Mouse (Mus musculus) erythroblast, embryonic 14.5 days (primary cell): ENCODE measurements around the gene Galr3. TPM values are rescaled to one million over a fixed set of nuclear protein-coding genes. Genes with fewer than 3 reads are reported as not detected.
"Not testable (repeated sequence)": the region's sequence is repeated elsewhere in the genome, so short reads cannot be mapped to it uniquely, and the experiment has no call there.

Experiments used
- H3K27me3 ChIP-seq: 2 replicates; pipeline ENCODE4 v1.6.1; 2012; ENCODE audit warnings: inconsistent platforms; ENCODE audit not compliant: control insufficient read depth
- H3K36me3 ChIP-seq: 2 replicates; pipeline ENCODE4 v1.6.1; 2012; ENCODE audit warnings: mild to moderate bottlenecking, inconsistent platforms; ENCODE audit not compliant: control insufficient read depth
- H3K4me1 ChIP-seq: 2 replicates; pipeline ENCODE4 v1.6.1; 2012; ENCODE audit warnings: inconsistent platforms; ENCODE audit not compliant: control insufficient read depth
- H3K4me3 ChIP-seq: replicated peaks from 2 replicates; pipeline ENCODE3; 2012; ENCODE audit warnings: moderate library complexity, mild to moderate bottlenecking, inconsistent platforms
- H3K9me3 ChIP-seq: 2 replicates; pipeline ENCODE4 v1.6.1; 2012; ENCODE audit warnings: low read length, inconsistent platforms, mixed read lengths; ENCODE audit not compliant: control insufficient read depth
- GATA1 ChIP-seq: IDR thresholded peaks from 2 replicates; pipeline ENCODE4 v1.6.1; 2012; ENCODE audit warnings: low read length, inconsistent platforms, mixed read lengths
- TAL1 ChIP-seq: IDR thresholded peaks from 3 replicates; pipeline ENCODE4 v1.6.1; 2012; ENCODE audit warnings: low read length, inconsistent platforms, mixed read lengths
- polyA plus RNA-seq: library from polyadenylated mRNA; stranded (reverse); fragments of >175 nt; gene quantifications from 2 replicates; pipeline ENCODE4 v1.2.3, GENCODE M21; 2012

The Galr3 gene
- polyA plus RNA-seq, 1 experiment = not detected

DNA sequence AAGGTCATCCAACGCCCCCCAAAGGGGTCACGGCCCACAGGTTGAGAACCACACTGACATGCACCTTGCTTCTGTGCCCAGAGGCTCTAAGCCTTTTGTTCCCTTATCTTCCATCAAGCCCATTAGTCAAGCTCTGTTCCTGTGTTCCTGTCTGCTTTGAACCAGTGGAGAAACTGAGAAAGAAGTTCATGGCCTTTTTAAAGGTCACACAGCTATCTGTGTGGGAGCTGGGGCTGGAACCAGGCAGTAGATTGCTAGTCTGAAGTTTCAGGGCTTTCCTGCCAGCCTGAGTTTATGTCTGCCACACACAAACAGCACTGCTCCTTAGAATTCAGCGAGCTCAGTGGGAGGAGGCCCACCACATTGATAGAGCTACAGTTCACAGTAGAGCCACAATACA is 38.6 kb upstream of the Galr3 start:
- H3K4me3 ChIP-seq = no peak overlapping the region
- no peaks in the 10 kb centered on the region; the same call in 1 of the 2 replicates for H3K4me1 ChIP-seq
- TF ChIP-seq TAL1 (no peak), GATA1 (no peak)
- no peaks in the 10 kb centered on the region for H3K9me3 ChIP-seq
- H3K36me3 ChIP-seq = peaks cover 79% of the 10 kb centered on the region
- H3K27me3 ChIP-seq = no peaks in the 10 kb centered on the region

DNA sequence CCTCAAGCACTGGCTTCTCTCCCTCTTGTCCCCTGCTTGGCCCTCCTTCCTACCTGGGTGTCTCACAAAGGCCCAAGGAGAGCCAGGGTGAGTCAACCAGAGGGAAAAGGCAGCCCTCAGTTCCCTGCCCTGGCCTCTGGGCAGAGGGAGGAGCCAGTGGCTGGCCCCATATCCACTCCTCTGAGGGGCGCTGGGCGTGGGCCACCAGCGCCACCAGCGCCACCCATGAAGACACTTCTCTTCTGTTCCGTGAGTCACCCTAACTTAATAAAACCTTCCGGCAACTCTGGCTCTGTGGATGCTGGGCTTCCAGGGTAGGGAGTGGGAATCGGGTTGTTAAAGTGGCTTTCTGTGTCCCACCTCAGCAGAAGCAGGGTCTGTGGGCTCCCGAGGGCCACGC is 36.1 kb upstream of the Galr3 start:
- no peaks in the 10 kb centered on the region; the same call in 1 of the 2 replicates for H3K4me1 ChIP-seq
- H3K9me3 ChIP-seq = no peaks in the 10 kb centered on the region
- TF ChIP-seq GATA1 = no peak
- no peaks in the 10 kb centered on the region for H3K27me3 ChIP-seq
- H3K4me3 ChIP-seq = no peak overlapping the region
- H3K36me3 ChIP-seq = peaks cover 56% of the 10 kb centered on the region

DNA sequence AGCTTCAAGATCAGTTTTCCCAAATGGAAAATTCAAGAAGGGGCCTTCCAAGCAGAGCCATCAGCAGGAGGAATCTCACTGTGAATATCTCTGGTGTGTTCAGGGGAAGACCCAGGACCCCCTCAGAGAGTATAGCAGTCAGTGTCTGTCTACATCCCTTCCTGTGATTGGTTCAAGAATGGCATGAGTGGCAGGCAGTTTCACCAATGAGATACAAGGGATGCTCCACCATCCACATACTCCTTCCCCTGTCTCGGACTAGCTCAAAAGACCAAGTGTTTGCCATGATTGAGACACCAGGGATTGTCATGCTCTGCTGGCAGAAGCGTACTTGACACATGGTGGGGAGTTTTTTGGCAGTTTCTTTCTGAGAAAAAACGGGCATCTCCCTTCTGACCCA is 35.0 kb upstream of the Galr3 start:
- Histone ChIP-seq H3K27me3 (no peaks in the 10 kb centered on the region), H3K4me3 (no peak overlapping the region), H3K36me3 (peaks cover 48% of the 10 kb centered on the region), H3K4me1 (no peaks in the 10 kb centered on the region; the same call in 1 of the 2 replicates), H3K9me3 (no peaks in the 10 kb centered on the region)
- TF ChIP-seq TAL1 = no peak
- TF ChIP-seq GATA1 = no peak

DNA sequence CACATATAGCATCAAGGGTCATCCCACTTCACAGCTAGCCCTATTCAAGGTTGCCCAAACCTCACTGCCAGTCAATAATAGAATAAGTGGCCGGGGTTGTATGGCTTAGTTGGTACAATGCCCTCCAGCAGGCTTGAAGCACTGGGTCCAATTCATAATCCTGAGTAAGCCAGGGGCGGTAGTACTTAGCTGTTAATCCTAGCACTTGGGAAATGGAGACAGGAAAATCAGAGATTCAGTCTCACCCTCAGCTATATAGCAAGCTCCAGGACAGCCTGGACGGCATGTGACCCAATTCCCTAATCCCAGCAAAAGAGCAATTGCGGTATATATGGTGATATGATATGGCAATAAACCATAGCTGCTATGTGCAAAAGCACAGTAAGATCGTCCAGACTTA is 34.6 kb upstream of the Galr3 start:
- no peaks in the 10 kb centered on the region for H3K9me3 ChIP-seq
- no peak overlapping the region for H3K4me3 ChIP-seq
- no peak for TF ChIP-seq GATA1
- no peak for TF ChIP-seq TAL1
- H3K4me1 ChIP-seq = no peaks in the 10 kb centered on the region
- H3K27me3 ChIP-seq = no peaks in the 10 kb centered on the region
- peaks cover 44% of the 10 kb centered on the region for H3K36me3 ChIP-seq

DNA sequence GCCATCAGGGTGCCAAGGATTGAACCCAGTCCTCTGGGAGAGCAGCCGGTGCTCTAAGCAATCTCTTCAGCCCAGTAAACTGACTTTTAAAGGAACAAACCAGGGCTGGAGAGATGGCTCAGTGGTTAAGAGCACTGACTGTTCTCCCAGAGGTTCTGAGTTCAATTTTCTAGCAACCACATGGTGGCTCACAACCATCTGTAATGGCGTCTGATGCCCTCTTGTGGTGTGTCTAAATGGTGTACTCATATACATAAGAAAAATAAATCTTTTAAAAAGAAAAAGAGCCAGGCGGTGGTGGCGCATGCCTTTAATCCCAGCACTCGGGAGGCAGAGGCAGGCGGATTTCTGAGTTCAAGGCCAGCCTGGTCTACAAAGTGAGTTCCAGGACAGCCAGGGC is 33.8 kb upstream of the Galr3 start:
- H3K27me3 ChIP-seq, H3K4me3 ChIP-seq, H3K4me1 ChIP-seq, H3K9me3 ChIP-seq: not testable (repeated sequence)
- peaks cover 37% of the 10 kb centered on the region for H3K36me3 ChIP-seq

DNA sequence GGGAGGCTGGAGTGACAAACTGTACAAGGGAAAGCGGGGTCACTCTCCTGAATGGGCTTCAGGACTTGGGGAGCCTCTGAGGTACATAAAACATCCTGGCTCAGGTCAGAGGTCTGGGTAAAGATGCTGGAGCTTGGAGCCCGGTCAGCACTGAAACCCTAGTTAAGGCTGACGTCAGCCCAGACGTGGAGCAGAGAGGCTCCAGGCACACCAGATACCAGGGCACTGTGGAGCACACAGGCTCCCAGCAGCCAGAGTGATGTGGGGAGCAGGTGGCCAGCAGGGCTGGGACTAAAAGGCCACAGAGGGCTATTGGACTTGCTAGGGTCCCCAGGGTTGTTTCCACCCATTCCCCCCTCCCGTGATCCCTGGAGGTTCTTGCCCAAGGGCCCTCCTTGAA is 32.0 kb upstream of the Galr3 start:
- H3K9me3 ChIP-seq = no peaks in the 10 kb centered on the region
- peaks cover 18% of the 10 kb centered on the region for H3K36me3 ChIP-seq
- no peaks in the 10 kb centered on the region for H3K27me3 ChIP-seq
- H3K4me1 ChIP-seq = no peaks in the 10 kb centered on the region
- TF ChIP-seq TAL1 = no peak
- TF ChIP-seq GATA1 = no peak
- no peak overlapping the region for H3K4me3 ChIP-seq

DNA sequence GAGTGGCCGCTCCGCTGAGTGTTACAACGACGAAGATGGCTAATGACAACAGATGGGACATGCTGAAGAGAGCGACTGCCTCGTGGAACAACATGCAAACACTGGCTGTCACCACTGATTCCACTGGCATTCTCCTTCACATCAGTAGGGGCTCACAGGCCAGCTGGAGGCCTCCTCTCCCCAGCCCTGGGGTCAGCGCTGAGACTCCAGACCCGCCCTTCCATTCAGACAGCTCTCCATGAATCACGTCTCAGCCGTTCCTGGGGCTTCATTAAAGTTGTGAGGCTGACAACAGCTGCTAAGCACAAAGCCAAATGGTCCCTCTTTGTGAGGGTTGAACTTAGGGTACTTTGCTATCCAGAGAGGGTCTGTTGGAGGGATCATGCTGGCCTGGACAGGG is 30.1 kb upstream of the Galr3 start:
- no peak for TF ChIP-seq TAL1
- no peak overlapping the region for H3K4me3 ChIP-seq
- H3K4me1 ChIP-seq = no peaks in the 10 kb centered on the region
- peaks cover 3% of the 10 kb centered on the region; the same call in 1 of the 2 replicates for H3K36me3 ChIP-seq
- no peaks in the 10 kb centered on the region for H3K27me3 ChIP-seq
- no peaks in the 10 kb centered on the region for H3K9me3 ChIP-seq

DNA sequence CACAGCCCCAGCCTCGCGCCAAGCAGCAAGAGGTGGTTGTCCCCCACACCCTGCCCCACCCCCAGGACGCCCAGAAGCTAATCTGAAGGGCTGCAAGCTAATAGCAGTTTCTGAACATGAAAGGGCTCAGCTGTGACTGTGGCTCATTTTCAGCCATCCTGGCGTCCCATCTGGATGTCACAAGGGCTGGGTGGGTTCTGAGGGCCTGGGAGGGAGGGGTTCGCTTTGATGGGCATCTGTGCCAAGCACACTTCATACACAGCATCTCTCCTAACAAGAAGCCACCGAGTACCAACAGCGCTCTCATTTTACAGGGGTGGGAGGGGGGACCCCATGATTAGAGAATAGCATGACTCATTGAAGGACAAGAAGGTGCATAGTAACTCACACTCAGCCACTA is 28.3 kb upstream of the Galr3 start:
- TF ChIP-seq TAL1 (no peak), GATA1 (no peak)
- Histone ChIP-seq H3K4me3 (no peak overlapping the region), H3K4me1 (no peaks in the 10 kb centered on the region), H3K36me3 (no peaks in the 10 kb centered on the region), H3K9me3 (no peaks in the 10 kb centered on the region), H3K27me3 (no peaks in the 10 kb centered on the region)

DNA sequence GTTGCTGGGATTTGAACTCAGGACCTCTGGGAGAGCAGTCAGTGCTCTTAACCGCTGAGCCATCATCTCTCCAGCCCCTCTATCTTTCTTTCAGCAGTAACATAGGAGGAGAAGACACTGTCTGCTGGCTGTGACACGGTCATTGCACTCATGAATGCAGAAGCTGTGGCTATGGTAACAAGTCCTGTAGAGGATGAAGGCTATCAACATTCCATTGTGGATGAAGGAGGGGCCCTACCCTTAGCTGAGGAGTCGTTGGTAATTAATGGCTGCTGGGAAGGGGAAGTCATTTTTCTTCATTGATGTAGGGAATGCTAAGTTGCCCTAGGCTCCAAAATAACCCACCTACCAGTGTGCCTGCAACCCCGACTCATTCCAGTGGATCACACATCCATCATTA is 23.5 kb upstream of the Galr3 start:
- Histone ChIP-seq H3K9me3 (no peaks in the 10 kb centered on the region), H3K4me1 (no peaks in the 10 kb centered on the region; the same call in 1 of the 2 replicates), H3K36me3 (no peaks in the 10 kb centered on the region), H3K4me3 (no peak overlapping the region), H3K27me3 (peaks cover 10% of the 10 kb centered on the region)
- TF ChIP-seq GATA1 = no peak
- no peak for TF ChIP-seq TAL1

DNA sequence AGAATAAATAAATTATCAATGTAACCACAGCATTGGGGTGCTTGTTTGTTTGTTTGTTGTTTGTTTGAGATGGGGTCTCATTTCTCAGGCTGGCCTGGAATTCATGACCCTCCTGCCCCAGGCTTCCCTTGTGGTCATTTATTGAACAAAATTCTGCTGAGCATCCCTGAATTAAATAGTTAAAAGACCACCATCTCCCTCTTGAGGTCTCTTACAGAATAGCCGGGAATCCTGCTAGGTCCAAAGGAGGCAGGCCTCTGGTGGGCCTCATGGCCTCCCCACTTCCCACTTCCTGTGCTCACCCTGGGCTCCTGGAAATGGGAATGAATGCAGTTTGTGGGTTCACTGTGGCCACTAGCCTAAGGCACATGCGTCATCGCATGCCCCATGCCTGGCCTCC is 22.8 kb upstream of the Galr3 start:
- TF ChIP-seq GATA1 = no peak
- TF ChIP-seq TAL1 = no peak
- Histone ChIP-seq H3K4me1 (no peaks in the 10 kb centered on the region; the same call in 1 of the 2 replicates), H3K36me3 (no peaks in the 10 kb centered on the region), H3K27me3 (peaks cover 15% of the 10 kb centered on the region), H3K4me3 (no peak overlapping the region), H3K9me3 (no peaks in the 10 kb centered on the region)
